Mouse (Mus musculus): ENCODE data around the gene Serpini1. TPM values are rescaled to one million over a fixed set of nuclear protein-coding genes. Genes with fewer than 3 reads are reported as not detected.
"Not testable (repeated sequence)": the region's sequence is repeated elsewhere in the genome, so short reads cannot be mapped to it uniquely, and the experiment has no call there.

Gene Serpini1
- polyA plus RNA-seq, 1 experiment: 0.83 TPM

DNA sequence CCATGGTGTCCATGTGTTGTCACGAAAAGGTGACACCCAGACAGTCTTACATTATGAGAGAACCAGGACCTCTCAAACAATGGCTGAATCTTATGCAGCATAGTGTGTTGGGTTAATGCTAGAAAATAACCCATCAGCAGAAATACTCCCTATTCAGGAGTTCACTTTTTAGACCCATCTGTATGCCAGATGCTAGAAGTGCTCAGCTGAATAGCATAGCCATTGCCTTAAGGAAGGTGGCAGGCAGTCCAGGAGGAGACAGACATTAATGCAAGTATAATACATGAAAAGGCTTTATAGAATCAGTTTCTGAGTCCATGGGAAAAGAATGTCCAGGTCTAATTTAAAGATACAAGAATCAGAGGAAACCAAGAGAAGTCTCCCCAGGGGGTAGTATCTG lies 75.9 kb downstream of the Serpini1 start:
- TF ChIP-seq FLI1 (IDR thresholded peaks at IDR 0.05; ENCODE audit: low read length) (no peak), GATA1 (IDR thresholded peaks at IDR 0.05; ENCODE audit: borderline replicate concordance, low read length) (no peak)
- peaks cover 34% of the 10 kb centered on the region for H3K4me1 ChIP-seq

DNA sequence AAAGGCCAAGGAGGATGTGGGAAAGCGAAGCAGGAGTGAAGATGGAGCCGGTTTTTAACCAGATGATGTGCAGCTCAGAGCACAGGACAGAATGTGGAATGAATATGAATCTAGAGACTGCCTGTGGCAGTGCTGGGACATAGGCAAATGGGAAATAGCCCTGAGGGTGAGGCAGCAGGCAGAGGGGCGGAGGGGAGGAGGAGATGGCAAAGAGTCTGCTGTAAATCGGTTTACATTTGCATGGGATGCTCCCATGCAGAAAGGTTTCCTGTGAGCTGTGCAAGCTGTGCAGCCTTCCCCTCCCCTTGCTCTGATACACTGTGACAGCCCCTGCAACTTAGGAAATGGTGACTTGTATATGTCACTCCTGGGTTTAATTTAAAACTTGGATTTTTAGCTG lies 76.3 kb downstream of the Serpini1 start:
- no peaks in the 10 kb centered on the region for H3K9me3 ChIP-seq
- TF ChIP-seq GATA1 (IDR thresholded peaks at IDR 0.05; ENCODE audit: borderline replicate concordance, low read length) (no peak), FLI1 (IDR thresholded peaks at IDR 0.05; ENCODE audit: low read length) (no peak)
- peaks cover 34% of the 10 kb centered on the region for H3K4me1 ChIP-seq

More for the DNA sequence above, 75.9 kb downstream of the Serpini1 start:
- Histone ChIP-seq H3K36me3 (replicated peaks; ENCODE audit: low read length) (peaks cover 18% of the 10 kb centered on the region), H3K27me3 (replicated peaks) (no peaks in the 10 kb centered on the region), H3K4me3 (replicated peaks) (no peak overlapping the region), H3K9me3 (no peaks in the 10 kb centered on the region)

DNA sequence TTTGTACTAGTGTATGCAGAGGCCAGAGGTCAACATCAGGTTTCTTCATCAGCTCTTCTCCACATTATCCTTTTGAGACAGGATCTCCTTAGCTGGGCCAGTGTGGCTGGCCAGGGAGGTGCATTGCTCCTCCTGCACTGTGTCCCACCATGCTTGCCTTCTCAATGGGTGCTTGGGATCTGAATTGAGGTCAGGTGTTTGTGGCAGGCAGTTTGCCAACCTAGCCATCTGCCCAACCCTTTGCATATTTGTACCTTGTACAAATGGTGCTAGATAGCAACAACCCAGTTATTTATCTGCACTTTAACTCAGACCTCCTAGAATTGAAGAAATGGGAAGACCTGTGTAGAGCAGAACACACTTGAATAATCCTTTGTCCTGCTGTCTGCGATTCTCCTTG lies 78.3 kb downstream of the Serpini1 start:
- TF ChIP-seq FLI1 (IDR thresholded peaks at IDR 0.05; ENCODE audit: low read length): no peak
- TF ChIP-seq GATA1 (IDR thresholded peaks at IDR 0.05; ENCODE audit: borderline replicate concordance, low read length): no peak
- peaks cover 22% of the 10 kb centered on the region for H3K36me3 ChIP-seq (replicated peaks; ENCODE audit: low read length)
- H3K9me3 ChIP-seq: no peaks in the 10 kb centered on the region
- no peak overlapping the region for H3K4me3 ChIP-seq (replicated peaks)
- H3K27me3 ChIP-seq (replicated peaks): no peaks in the 10 kb centered on the region
- H3K4me1 ChIP-seq: peaks cover 24% of the 10 kb centered on the region

More for the DNA sequence above, 76.3 kb downstream of the Serpini1 start:
- peaks cover 20% of the 10 kb centered on the region for H3K36me3 ChIP-seq (replicated peaks; ENCODE audit: low read length)
- no peak overlapping the region for H3K4me3 ChIP-seq (replicated peaks)
- no peaks in the 10 kb centered on the region for H3K27me3 ChIP-seq (replicated peaks)

DNA sequence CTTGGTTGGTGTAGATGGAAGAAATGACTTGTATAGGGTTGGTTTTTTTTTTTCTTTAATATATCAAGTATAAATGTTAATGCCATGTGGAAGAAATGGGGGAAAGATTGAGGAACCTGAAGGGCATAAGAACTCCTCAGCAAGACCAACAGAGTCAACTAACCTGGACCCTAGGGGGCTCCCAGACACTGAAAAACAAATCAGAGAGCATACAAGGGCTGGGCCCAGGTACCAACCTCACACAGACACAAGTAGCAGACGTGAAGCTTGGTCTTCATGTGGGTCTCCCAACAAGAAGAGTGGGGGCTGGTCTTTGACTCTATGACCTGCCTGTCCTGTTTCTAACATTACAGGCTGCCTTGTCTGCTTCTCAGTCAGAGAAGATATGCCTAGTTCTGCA lies 82.2 kb downstream of the Serpini1 start:
- H3K4me3 ChIP-seq (replicated peaks): no peak overlapping the region
- TF ChIP-seq GATA1 (IDR thresholded peaks at IDR 0.05; ENCODE audit: borderline replicate concordance, low read length) (no peak), FLI1 (IDR thresholded peaks at IDR 0.05; ENCODE audit: low read length) (no peak)

GRCm38 (mm10) chr3:75647542-75647941 lies 90.2 kb downstream of the Serpini1 start:
- Histone ChIP-seq H3K9me3 (peaks cover 18% of the 10 kb centered on the region), H3K4me1 (peaks cover 32% of the 10 kb centered on the region), H3K36me3 (replicated peaks; ENCODE audit: low read length) (peaks cover 30% of the 10 kb centered on the region), H3K27me3 (replicated peaks) (no peaks in the 10 kb centered on the region), H3K4me3 (replicated peaks) (no peak overlapping the region)
- TF ChIP-seq FLI1 (IDR thresholded peaks at IDR 0.05; ENCODE audit: low read length): no peak
- TF ChIP-seq GATA1 (IDR thresholded peaks at IDR 0.05; ENCODE audit: borderline replicate concordance, low read length): no peak

More for the DNA sequence above, 82.2 kb downstream of the Serpini1 start:
- H3K4me1 ChIP-seq: no peaks in the 10 kb centered on the region
- no peaks in the 10 kb centered on the region for H3K9me3 ChIP-seq
- H3K27me3 ChIP-seq (replicated peaks): no peaks in the 10 kb centered on the region
- H3K36me3 ChIP-seq (replicated peaks; ENCODE audit: low read length): peaks cover 26% of the 10 kb centered on the region

- H3K4me3 ChIP-seq (replicated peaks): no peak overlapping the region
- TF ChIP-seq GATA1 (IDR thresholded peaks at IDR 0.05; ENCODE audit: borderline replicate concordance, low read length) (no peak), FLI1 (IDR thresholded peaks at IDR 0.05; ENCODE audit: low read length) (no peak)
- peaks cover 32% of the 10 kb centered on the region for H3K4me1 ChIP-seq
- H3K27me3 ChIP-seq (replicated peaks): no peaks in the 10 kb centered on the region
- peaks cover 30% of the 10 kb centered on the region for H3K36me3 ChIP-seq (replicated peaks; ENCODE audit: low read length)
- H3K9me3 ChIP-seq: peaks cover 18% of the 10 kb centered on the region
Observed at GRCm38 (mm10) chr3:75648226-75648625, 90.9 kb downstream of the Serpini1 start.

GRCm38 (mm10) chr3:75650416-75651154 lies 93.2 kb downstream of the Serpini1 start:
- H3K4me1 ChIP-seq: peaks cover 32% of the 10 kb centered on the region
- not testable (repeated sequence) for H3K27me3 ChIP-seq (replicated peaks); H3K4me3 ChIP-seq (replicated peaks)
- peaks cover 18% of the 10 kb centered on the region for H3K9me3 ChIP-seq
- peaks cover 26% of the 10 kb centered on the region for H3K36me3 ChIP-seq (replicated peaks; ENCODE audit: low read length)

DNA sequence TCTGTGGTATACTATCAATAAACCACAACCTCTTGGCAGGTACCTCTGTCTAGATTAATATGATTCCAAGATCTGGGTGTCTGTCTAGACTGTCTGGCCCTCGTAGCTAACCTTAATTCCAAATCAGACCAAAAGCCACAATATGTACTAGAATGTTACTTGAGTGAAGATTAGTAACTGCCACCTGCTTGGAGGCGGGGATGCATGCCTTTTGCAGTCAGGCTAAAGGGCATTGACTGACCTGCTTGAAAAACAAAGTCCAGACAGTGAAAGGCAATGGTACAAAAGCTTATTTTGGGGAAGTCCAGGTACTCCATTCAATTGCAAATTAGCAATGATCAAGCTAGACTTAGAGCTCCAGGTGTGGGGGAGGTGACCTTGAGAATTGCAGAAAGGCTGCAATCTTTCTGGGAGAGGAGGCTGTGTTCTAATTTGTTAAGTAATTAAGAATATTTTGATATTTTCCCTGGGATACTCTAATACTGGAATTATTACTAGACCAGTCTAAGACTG lies 94.3 kb downstream of the Serpini1 start:
- Histone ChIP-seq H3K9me3 (peaks cover 9% of the 10 kb centered on the region), H3K36me3 (replicated peaks; ENCODE audit: low read length) (peaks cover 17% of the 10 kb centered on the region), H3K4me3 (replicated peaks) (no peak overlapping the region), H3K4me1 (peaks cover 24% of the 10 kb centered on the region), H3K27me3 (replicated peaks) (no peaks in the 10 kb centered on the region)
- TF ChIP-seq FLI1 (IDR thresholded peaks at IDR 0.05; ENCODE audit: low read length): no peak
- no peak for TF ChIP-seq GATA1 (IDR thresholded peaks at IDR 0.05; ENCODE audit: borderline replicate concordance, low read length)

DNA sequence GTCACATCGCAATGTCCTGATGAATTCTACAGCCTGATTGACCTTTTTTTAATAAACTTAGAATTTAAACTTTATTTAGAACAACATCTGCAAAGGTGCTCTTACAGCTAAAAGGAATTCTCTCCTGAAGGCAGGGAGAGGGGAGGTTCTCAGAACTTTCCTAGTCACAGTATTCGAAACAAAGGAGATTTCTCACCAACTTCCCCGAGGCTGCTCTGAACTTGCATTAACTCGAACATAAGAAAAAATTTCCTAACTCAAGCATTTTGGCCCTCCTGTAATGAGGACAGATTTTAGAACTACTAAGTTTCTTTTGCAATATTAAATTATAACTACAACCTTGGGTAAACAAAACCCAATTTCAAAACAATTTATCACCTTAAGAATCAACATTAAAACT lies 96.6 kb downstream of the Serpini1 start:
- H3K27me3 ChIP-seq (replicated peaks); H3K4me3 ChIP-seq (replicated peaks); H3K36me3 ChIP-seq (replicated peaks; ENCODE audit: low read length); H3K4me1 ChIP-seq; H3K9me3 ChIP-seq: not testable (repeated sequence)

- TF ChIP-seq FLI1 (IDR thresholded peaks at IDR 0.05; ENCODE audit: low read length) (no peak), GATA1 (IDR thresholded peaks at IDR 0.05; ENCODE audit: borderline replicate concordance, low read length) (no peak)
Observed at GRCm38 (mm10) chr3:75655578-75656344, 98.4 kb downstream of the Serpini1 start.

More at GRCm38 (mm10) chr3:75655578-75656344, 98.4 kb downstream of the Serpini1 start:
- Histone ChIP-seq H3K4me3 (replicated peaks) (no peak overlapping the region), H3K27me3 (replicated peaks) (no peaks in the 10 kb centered on the region), H3K4me1 (no peaks in the 10 kb centered on the region), H3K36me3 (replicated peaks; ENCODE audit: low read length) (no peaks in the 10 kb centered on the region), H3K9me3 (no peaks in the 10 kb centered on the region)
